Mouse (Mus musculus) olfactory bulb, adult 2 months (tissue): ENCODE results near the gene Rnf130. TPM values are rescaled to one million over a fixed set of nuclear protein-coding genes. Genes with fewer than 3 reads are reported as not detected.

ENCODE experiments used
- H3K27ac ChIP-seq: fragments of 200-500 bp; 2 replicates; pipeline ENCODE4 v1.5.1; 2012; ENCODE audit warnings: low read depth, low read length; ENCODE audit not compliant: insufficient read depth
- H3K4me1 ChIP-seq: fragments of 200-500 bp; 2 replicates; pipeline ENCODE4 v1.6.1; 2012; ENCODE audit warnings: low read length; ENCODE audit not compliant: control insufficient read depth, insufficient read depth
- H3K4me3 ChIP-seq: fragments of 200-500 bp; 2 replicates; pipeline ENCODE4 v1.5.1; 2012; ENCODE audit warnings: mild to moderate bottlenecking, low read depth, low read length, moderate library complexity; ENCODE audit not compliant: insufficient read depth
- CTCF ChIP-seq: fragments of 200-500 bp; IDR thresholded peaks from 2 replicates; pipeline ENCODE4 v1.5.1; 2012; ENCODE audit warnings: low read depth, mild to moderate bottlenecking, low read length, moderate library complexity; ENCODE audit not compliant: insufficient read depth
- POLR2A ChIP-seq: fragments of 200-500 bp; IDR thresholded peaks from 2 replicates; pipeline ENCODE4 v1.6.1; 2012; ENCODE audit warnings: mild to moderate bottlenecking, low read depth, low read length, moderate library complexity; ENCODE audit not compliant: insufficient read depth
- WGBS: fragments of 180-500 bp; shearing (Covaris S2); methylation state at CpG from one replicate; pipeline ENCODE4 v1.1.7; 2018; 5-methylcytosine and 5-hydroxymethylcytosine counted together
- polyA plus RNA-seq: library from polyadenylated mRNA; stranded (reverse); fragments of >200 nt; gene quantifications from 2 replicates; pipeline ENCODE4 v1.2.4, GENCODE M21; 2012; ENCODE audit warnings: low replicate concordance; ENCODE audit not compliant: missing spikeins, insufficient read depth, insufficient read length

Gene Rnf130
- polyA plus RNA-seq, 1 experiment: not detected

DNA sequence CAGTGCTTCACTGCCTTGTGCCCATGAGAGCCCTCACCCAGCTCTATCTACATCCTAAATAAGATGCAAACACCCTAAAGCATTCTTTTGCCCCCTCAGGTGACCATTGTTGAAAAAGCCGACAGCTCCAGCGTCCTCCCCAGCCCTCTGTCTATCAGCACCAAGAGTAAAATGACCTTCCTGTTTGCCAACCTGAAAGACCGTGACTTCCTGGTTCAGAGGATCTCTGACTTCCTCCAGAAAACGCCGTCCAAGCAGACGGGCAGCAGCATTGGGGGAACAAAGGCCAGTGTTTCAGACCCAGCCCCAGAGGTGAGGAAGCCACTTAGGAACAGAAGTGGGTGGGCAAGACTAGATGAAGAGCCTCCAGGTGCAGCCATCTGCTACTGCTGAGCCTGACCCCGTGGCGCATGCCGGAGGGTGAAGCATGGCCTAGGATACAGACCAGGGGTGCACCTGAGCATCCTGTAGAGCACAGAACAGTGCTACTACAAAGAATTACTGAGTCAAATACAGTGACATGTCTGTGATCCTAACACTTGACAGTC lies 124.5 kb downstream of the Rnf130 start:
- no peak for TF ChIP-seq POLR2A
- TF ChIP-seq CTCF: no peak
- H3K27ac ChIP-seq: no peak overlapping the region
- no peak overlapping the region for H3K4me3 ChIP-seq
- H3K4me1 ChIP-seq: peaks cover 2% of the 10 kb centered on the region; the same call in 1 of the 2 replicates
- 90% methylated on average over 9 of the region's 9 CpGs for WGBS

DNA sequence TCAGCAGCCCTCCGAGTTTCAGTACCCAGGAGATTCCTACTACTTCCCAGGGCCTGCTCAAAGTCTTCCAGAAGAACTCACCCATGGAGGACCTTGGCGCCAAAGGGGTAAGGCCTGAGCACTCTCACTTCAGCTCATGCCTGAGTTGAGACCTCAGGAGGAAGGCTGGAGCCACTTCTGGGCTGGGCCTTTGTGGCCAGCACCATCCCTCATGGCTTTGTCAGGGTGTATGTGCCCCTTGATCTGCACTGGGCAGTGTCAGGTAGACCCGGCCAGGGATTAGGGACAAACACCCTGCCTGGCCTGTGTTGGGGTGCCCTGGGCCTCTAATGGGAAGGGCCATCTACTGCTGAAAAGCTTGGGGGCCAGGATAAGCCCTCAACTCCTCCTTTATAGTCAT lies 126.2 kb downstream of the Rnf130 start:
- no peak overlapping the region for H3K27ac ChIP-seq
- peaks cover 5% of the 10 kb centered on the region; the same call in 1 of the 2 replicates for H3K4me1 ChIP-seq
- TF ChIP-seq CTCF: no peak
- 88% methylated on average over 3 of the region's 3 CpGs for WGBS
- no peak overlapping the region for H3K4me3 ChIP-seq

DNA sequence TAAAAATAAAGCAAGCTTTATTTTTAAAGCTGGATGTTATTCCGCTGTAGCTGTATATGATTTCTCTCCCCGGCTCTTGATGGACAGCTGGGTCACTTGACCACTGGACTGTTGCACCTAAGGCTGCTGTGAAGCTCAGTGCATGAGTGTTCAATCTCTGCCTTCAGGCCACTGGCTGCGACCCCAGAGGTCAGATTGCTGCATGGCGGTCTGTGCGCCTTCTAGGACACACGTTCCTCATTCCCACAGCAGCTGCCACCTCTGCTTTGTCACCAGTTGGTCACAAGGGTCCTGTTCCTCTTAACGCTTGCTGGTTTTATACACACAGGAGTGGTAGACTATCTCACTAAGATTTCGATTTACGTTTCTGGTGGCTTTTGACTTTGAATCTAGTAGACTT lies 129.0 kb downstream of the Rnf130 start:
- WGBS: 85% methylated on average over 9 of the region's 9 CpGs

More for the DNA sequence above, 129.0 kb downstream of the Rnf130 start:
- no peak overlapping the region for H3K4me3 ChIP-seq
- H3K4me1 ChIP-seq: peaks cover 5% of the 10 kb centered on the region; the same call in 1 of the 2 replicates
- TF ChIP-seq CTCF (no peak), POLR2A (no peak)
- H3K27ac ChIP-seq: no peak overlapping the region

Other genes starting within 250 kb of the Rnf130 start
- gene Gfpt2, start 231.2 kb upstream of the Rnf130 start, polyA plus RNA-seq: not detected in 2 replicates
- not detected in 2 replicates for gene Mapk9, start 178.6 kb upstream of the Rnf130 start, polyA plus RNA-seq
- not detected in 2 replicates for gene Rasgef1c, start 123.5 kb upstream of the Rnf130 start, polyA plus RNA-seq
- gene Tbc1d9b, start 106.0 kb downstream of the Rnf130 start, polyA plus RNA-seq: 540 TPM in 1 of 2 replicates, not detected in the other
- not detected in 2 replicates for gene Mrnip, start 149.1 kb downstream of the Rnf130 start, polyA plus RNA-seq
- gene Sqstm1, start 185.5 kb downstream of the Rnf130 start, polyA plus RNA-seq: 578 TPM in 1 of 2 replicates, not detected in the other
- not detected in 2 replicates for gene Mgat4b, start 185.5 kb downstream of the Rnf130 start, polyA plus RNA-seq
- gene Ltc4s, start 213.3 kb downstream of the Rnf130 start, polyA plus RNA-seq: not detected in 2 replicates